Mouse (Mus musculus) erythroblast, embryonic 14.5 days (primary cell): ENCODE results near the gene Slc17a1.

Experiments used
- GATA1 ChIP-seq: IDR thresholded peaks from 2 replicates; pipeline ENCODE4 v1.6.1; 2012; ENCODE audit warnings: low read length, inconsistent platforms, mixed read lengths
- TAL1 ChIP-seq: IDR thresholded peaks from 3 replicates; pipeline ENCODE4 v1.6.1; 2012; ENCODE audit warnings: low read length, inconsistent platforms, mixed read lengths

DNA sequence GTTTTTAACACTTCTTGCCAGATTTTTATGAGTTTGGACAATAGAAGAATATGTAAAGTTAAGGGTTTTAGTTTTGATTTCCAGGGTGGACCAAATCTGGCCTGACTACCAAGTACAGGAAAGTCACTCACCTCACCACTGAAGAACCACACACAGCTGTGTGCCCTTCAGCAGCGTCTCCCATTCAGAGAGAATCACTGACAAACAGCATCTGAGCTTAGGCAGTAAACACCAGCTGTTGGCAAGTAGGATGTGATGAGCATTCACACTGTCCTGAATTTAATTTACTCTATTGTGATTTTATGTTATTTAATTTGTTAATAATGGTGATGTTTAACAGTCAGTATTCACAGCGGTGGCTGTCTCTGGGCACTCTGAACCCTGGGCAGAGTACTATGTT, 58.2 kb downstream of the Slc17a1 start:
- TF ChIP-seq GATA1 (no peak), TAL1 (no peak)
